Mouse (Mus musculus): ENCODE results near the gene Kat2b.

Kat2b gene

GRCm38 (mm10) chr17:53606082-53606481, 39.4 kb downstream of the Kat2b start:
- no CpG with 5 or more reads among the region's 7 CpGs for WGBS

- WGBS: no CpG with 5 or more reads among the region's 7 CpGs
Observed at GRCm38 (mm10) chr17:53608924-53609323, 42.3 kb downstream of the Kat2b start.

- 97% methylated on average over 6 of the region's 6 CpGs for WGBS
Observed at GRCm38 (mm10) chr17:53617295-53617957, 50.8 kb downstream of the Kat2b start.

GRCm38 (mm10) chr17:53618369-53618768, 51.7 kb downstream of the Kat2b start:
- WGBS: 96% methylated on average over 7 of the region's 7 CpGs

- WGBS: 57% methylated on average over 4 of the region's 4 CpGs
Observed at GRCm38 (mm10) chr17:53620611-53621010, 54.0 kb downstream of the Kat2b start.

GRCm38 (mm10) chr17:53622125-53622524, 55.5 kb downstream of the Kat2b start:
- WGBS: 86% methylated on average over 3 of the region's 3 CpGs

GRCm38 (mm10) chr17:53623762-53624161, 57.1 kb downstream of the Kat2b start:
- 87% methylated on average over 9 of the region's 9 CpGs for WGBS

- WGBS: 94% methylated on average over 3 of the region's 3 CpGs
Observed at GRCm38 (mm10) chr17:53626160-53626559, 59.5 kb downstream of the Kat2b start.

- 76% methylated on average over 4 of the region's 4 CpGs for WGBS
Observed at GRCm38 (mm10) chr17:53627497-53627896, 60.8 kb downstream of the Kat2b start.

GRCm38 (mm10) chr17:53628131-53628530, 61.5 kb downstream of the Kat2b start:
- WGBS: 67% methylated on average over 5 of the region's 5 CpGs

- WGBS: 91% methylated on average over 4 of the region's 4 CpGs
Observed at GRCm38 (mm10) chr17:53643360-53643759, 76.7 kb downstream of the Kat2b start.

- 74% methylated on average over 2 of the region's 2 CpGs for WGBS
Observed at GRCm38 (mm10) chr17:53650251-53650661, 83.6 kb downstream of the Kat2b start.

GRCm38 (mm10) chr17:53654596-53654995, 87.9 kb downstream of the Kat2b start:
- 75% methylated on average over 4 of the region's 4 CpGs for WGBS

- WGBS: 77% methylated on average over 6 of the region's 6 CpGs
Observed at GRCm38 (mm10) chr17:53655081-53655480, 88.4 kb downstream of the Kat2b start.

GRCm38 (mm10) chr17:53655959-53656358, 89.3 kb downstream of the Kat2b start:
- WGBS: 81% methylated on average over 2 of the region's 2 CpGs

GRCm38 (mm10) chr17:53656369-53656860, 89.8 kb downstream of the Kat2b start:
- WGBS: 78% methylated on average over 6 of the region's 6 CpGs

GRCm38 (mm10) chr17:53657391-53657790, 90.7 kb downstream of the Kat2b start:
- WGBS: 82% methylated on average over 2 of the region's 2 CpGs

GRCm38 (mm10) chr17:53658668-53659067, 92.0 kb downstream of the Kat2b start:
- WGBS: 77% methylated on average over 2 of the region's 2 CpGs

- 62% methylated on average over 8 of the region's 8 CpGs for WGBS
Observed at GRCm38 (mm10) chr17:53659230-53659629, 92.6 kb downstream of the Kat2b start.

GRCm38 (mm10) chr17:53659738-53660137, 93.1 kb downstream of the Kat2b start:
- WGBS: 33% methylated on average over 4 of the region's 4 CpGs

- WGBS: 72% methylated on average over 6 of the region's 6 CpGs
Observed at GRCm38 (mm10) chr17:53661056-53661840, 94.6 kb downstream of the Kat2b start.

- 80% methylated on average over 3 of the region's 3 CpGs for WGBS
Observed at GRCm38 (mm10) chr17:53664267-53664666, 97.6 kb downstream of the Kat2b start.

All from cerebral cortex, adult 2 months (tissue).